Mouse (Mus musculus) forebrain, embryonic 15.5 days (tissue): ENCODE measurements at regions not wholly inside any gene's neighbourhood (a gene's known extent, or its start where the extent isn't known, plus 50 kb on each side); places are given as distances from the start of the nearest gene placed in this dataset.

Experiments
- ATAC-seq: fragments of 200-750 bp; cut with Nextera tagmentation; replicated peaks from 2 replicates; pipeline ENCODE4 v1.8.0; 2017; ENCODE audit warnings: mild to moderate bottlenecking, moderate TSS enrichment, moderate library complexity
- H3K27ac ChIP-seq: fragments of 300-500 bp; sonication (generic); replicated peaks from 2 replicates; pipeline ENCODE4 v1.5.1; 2015; ENCODE audit warnings: mild to moderate bottlenecking, inconsistent platforms
- H3K27me3 ChIP-seq: fragments of 300-500 bp; sonication (generic); 2 replicates; pipeline ENCODE4 v1.6.1; 2015; ENCODE audit warnings: inconsistent platforms
- H3K36me3 ChIP-seq: fragments of 300-500 bp; sonication (generic); 2 replicates; pipeline ENCODE4 v1.6.1; 2015; ENCODE audit warnings: mild to moderate bottlenecking, inconsistent platforms
- H3K4me1 ChIP-seq: fragments of 300-500 bp; sonication (generic); 2 replicates; pipeline ENCODE4 v1.6.1; 2015; ENCODE audit warnings: inconsistent platforms
- H3K4me2 ChIP-seq: fragments of 300-500 bp; sonication (generic); replicated peaks from 2 replicates; pipeline ENCODE4 v1.6.1; 2015; ENCODE audit warnings: mild to moderate bottlenecking, inconsistent platforms
- H3K4me3 ChIP-seq: fragments of 300-500 bp; sonication (generic); 2 replicates; pipeline ENCODE4 v1.5.1; 2015; ENCODE audit warnings: mild to moderate bottlenecking, inconsistent platforms
- H3K9ac ChIP-seq: fragments of 300-500 bp; sonication (generic); replicated peaks from 2 replicates; pipeline ENCODE4 v1.6.1; 2015; ENCODE audit warnings: mild to moderate bottlenecking, inconsistent platforms
- H3K9me3 ChIP-seq: fragments of 300-500 bp; sonication (generic); 2 replicates; pipeline ENCODE4 v1.6.1; 2016; ENCODE audit warnings: inconsistent platforms
- WGBS: fragments of 180-500 bp; shearing (Covaris S2); methylation state at CpG from one replicate; pipeline ENCODE4 v1.1.7; 2015; ENCODE audit warnings: mixed read lengths; 5-methylcytosine and 5-hydroxymethylcytosine counted together

DNA sequence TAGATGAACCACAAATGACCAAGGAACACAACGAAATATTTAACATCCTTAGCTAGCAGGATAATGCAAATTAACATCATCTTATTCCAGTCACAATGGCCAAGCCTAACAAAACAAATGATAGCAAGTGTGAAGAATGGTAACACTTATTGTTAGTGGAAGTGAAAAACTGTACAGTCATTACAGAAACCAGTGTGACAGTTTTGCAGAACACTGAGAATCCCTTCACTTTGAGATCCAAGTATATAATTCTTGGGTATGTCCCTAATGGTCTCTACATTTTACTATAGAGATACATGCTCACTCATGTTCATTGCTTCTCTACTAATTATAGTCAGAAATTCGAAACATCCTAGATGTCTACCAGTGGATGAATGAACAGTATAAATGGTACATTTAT is 212.3 kb downstream of the Tmem161b start:
- 89% methylated on average over 2 of the region's 2 CpGs for WGBS
- H3K36me3 ChIP-seq = no peaks in the 10 kb centered on the region

DNA sequence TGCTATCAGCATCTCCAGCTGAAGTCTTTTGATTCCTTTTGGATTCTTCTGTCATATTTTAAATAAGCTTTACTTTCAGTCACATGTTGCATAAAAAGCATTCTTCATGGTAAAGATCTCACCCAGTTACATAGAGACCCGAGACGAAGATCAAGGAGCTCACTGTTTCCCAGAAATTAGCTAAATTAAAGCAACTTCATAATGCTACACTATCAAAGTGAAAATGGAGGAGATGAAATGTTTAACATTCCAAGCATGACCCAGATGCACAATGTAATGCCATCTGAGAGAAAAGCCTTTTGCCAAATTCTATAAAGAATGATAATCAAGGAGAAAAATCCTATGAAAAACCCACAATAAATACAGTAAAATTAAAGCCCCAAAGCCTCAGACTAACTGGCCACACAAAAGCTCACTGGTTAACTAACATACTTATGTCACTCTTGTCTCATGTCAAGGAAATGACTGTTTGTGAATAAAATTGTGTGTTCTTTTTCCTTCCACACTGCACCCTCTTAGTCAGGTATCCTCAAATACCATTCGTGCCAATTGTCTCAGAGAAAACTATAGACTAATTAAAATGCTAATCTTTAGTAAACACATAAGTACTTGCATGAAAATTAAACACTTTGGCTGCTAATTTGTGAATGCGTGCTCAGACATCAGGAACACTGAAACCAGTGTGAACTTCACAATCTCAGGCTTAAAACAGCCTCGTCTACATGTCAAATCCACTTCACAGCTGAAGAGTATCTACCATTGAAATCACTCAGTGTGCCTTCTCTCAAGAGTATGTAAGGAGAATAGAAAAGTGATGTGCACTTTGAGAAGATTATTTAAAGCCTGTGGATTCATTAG is 215.7 kb downstream of the Tmem161b start:
- 0 out of 2 replicates have a peak, but pooled peaks have one; percentile 55 for ATAC-seq
- H3K4me3 ChIP-seq = no peak overlapping the region
- 13% methylated on average over 5 of the region's 5 CpGs for WGBS

More for the DNA sequence above, 212.3 kb downstream of the Tmem161b start:
- ATAC-seq = no peak
- peaks cover 14% of the 10 kb centered on the region for H3K4me1 ChIP-seq
- no peaks in the 10 kb centered on the region for H3K9me3 ChIP-seq
- H3K9ac ChIP-seq = no peak overlapping the region
- no peak overlapping the region for H3K4me2 ChIP-seq
- no peaks in the 10 kb centered on the region for H3K27me3 ChIP-seq
- H3K27ac ChIP-seq = no peak overlapping the region
- H3K4me3 ChIP-seq = no peak overlapping the region

DNA sequence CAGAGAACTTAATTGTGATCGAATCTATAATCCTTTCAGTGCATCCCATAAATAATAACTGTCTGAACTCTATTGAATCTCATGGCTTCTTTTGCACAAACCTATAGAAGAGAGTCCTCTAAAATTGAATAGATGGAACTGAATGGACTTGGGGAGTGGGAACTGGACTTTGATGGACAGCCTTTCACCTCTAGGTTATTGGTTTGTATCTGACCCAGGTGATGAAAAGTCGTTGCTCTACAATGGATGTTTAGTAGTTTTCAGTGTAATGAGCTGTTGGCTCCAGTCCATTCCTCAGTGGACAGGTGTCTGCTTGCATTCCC is 216.3 kb downstream of the Tmem161b start:
- no peak overlapping the region for H3K4me2 ChIP-seq
- H3K4me1 ChIP-seq = peaks cover 14% of the 10 kb centered on the region
- H3K36me3 ChIP-seq = no peaks in the 10 kb centered on the region
- 32% methylated on average over 2 of the region's 2 CpGs for WGBS
- no peaks in the 10 kb centered on the region for H3K27me3 ChIP-seq
- H3K27ac ChIP-seq = no peak overlapping the region
- no peak overlapping the region for H3K9ac ChIP-seq
- ATAC-seq = 0 out of 2 replicates have a peak, but pooled peaks have one; percentile 13
- H3K4me3 ChIP-seq = no peak overlapping the region
- H3K9me3 ChIP-seq = no peaks in the 10 kb centered on the region

More for the DNA sequence above, 215.7 kb downstream of the Tmem161b start:
- no peak overlapping the region for H3K4me2 ChIP-seq
- H3K36me3 ChIP-seq = no peaks in the 10 kb centered on the region
- H3K4me1 ChIP-seq = peaks cover 14% of the 10 kb centered on the region
- no peaks in the 10 kb centered on the region for H3K9me3 ChIP-seq
- no peak overlapping the region for H3K9ac ChIP-seq
- H3K27me3 ChIP-seq = no peaks in the 10 kb centered on the region
- H3K27ac ChIP-seq = 0 out of 2 replicates have a peak overlapping the region, but pooled peaks have one; percentile 31

DNA sequence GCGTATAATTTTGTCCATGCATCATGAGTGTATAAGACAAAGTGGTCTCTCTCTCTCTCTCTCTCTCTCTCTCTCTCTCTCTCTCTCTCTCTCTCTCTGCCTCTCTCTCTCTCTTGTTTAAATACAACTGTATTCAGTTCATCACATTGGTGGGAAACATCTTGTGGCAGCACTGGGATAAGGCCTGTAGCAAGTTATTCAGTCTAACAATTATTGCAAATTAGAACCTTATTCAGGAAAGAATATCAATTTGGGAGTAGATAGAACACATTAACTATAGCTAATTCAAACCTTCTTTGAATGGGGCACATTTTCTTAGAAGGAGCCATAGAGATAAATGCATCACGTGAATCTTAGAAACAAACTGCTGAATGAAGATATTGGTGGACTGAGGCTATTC is 226.4 kb downstream of the Tmem161b start:
- Histone ChIP-seq H3K4me3 (no peak overlapping the region), H3K9me3 (no peaks in the 10 kb centered on the region), H3K4me2 (peak overlapping the region; percentile 9; the same call in 1 of the 2 replicates), H3K27ac (peak overlapping the region; percentile 59; the same call in 1 of the 2 replicates), H3K36me3 (no peaks in the 10 kb centered on the region), H3K4me1 (peaks cover 21% of the 10 kb centered on the region), H3K9ac (no peak overlapping the region), H3K27me3 (no peaks in the 10 kb centered on the region)
- WGBS = 18% methylated on average over 2 of the region's 2 CpGs
- ATAC-seq = peak; percentile 11; the same call in 1 of the 2 replicates

GRCm38 (mm10) chr13:84449001-84449551 is 227.0 kb downstream of the Tmem161b start:
- peak overlapping the region; percentile 9; the same call in 1 of the 2 replicates for H3K4me2 ChIP-seq
- H3K4me3 ChIP-seq = no peak overlapping the region
- no peaks in the 10 kb centered on the region for H3K27me3 ChIP-seq
- no peaks in the 10 kb centered on the region for H3K36me3 ChIP-seq
- peaks cover 21% of the 10 kb centered on the region for H3K4me1 ChIP-seq
- H3K9ac ChIP-seq = no peak overlapping the region
- no peaks in the 10 kb centered on the region for H3K9me3 ChIP-seq
- peak overlapping the region; percentile 59 for H3K27ac ChIP-seq
- peak; percentile 99 for ATAC-seq
- 6% methylated on average over 6 of the region's 6 CpGs for WGBS
